Mouse (Mus musculus) heart, adult 2 months (tissue): ENCODE measurements at regions not wholly inside any gene's neighbourhood (a gene's known extent, or its start where the extent isn't known, plus 50 kb on each side); places are given as distances from the start of the nearest gene placed in this dataset.

Experiments used
- DNase-seq, 2 experiments: peaks; one replicate each; pipeline ENCODE4 v3.0.0; 2021
- H3K27ac ChIP-seq: fragments of 200-600 bp; 2 replicates; pipeline ENCODE4 v1.8.1; 2022
- H3K27me3 ChIP-seq: fragments of 200-500 bp; 2 replicates; pipeline ENCODE4 v1.6.1; 2012; ENCODE audit warnings: mild to moderate bottlenecking, low read length, inconsistent platforms, mixed read lengths; ENCODE audit not compliant: control insufficient read depth, insufficient read depth
- H3K36me3 ChIP-seq: fragments of 200-500 bp; 2 replicates; pipeline ENCODE4 v1.6.1; 2012; ENCODE audit warnings: low read length, inconsistent platforms; ENCODE audit not compliant: control insufficient read depth, insufficient read depth
- H3K4me1 ChIP-seq: fragments of 200-500 bp; 2 replicates; pipeline ENCODE4 v1.6.1; 2011; ENCODE audit warnings: low read length; ENCODE audit not compliant: control insufficient read depth, insufficient read depth
- H3K4me3 ChIP-seq: fragments of 200-600 bp; 2 replicates; pipeline ENCODE4 v1.8.1; 2022
- H3K79me2 ChIP-seq: fragments of 200-500 bp; replicated peaks from 2 replicates; pipeline ENCODE4 v1.6.1; 2012; ENCODE audit warnings: mild to moderate bottlenecking, inconsistent platforms, low read length, moderate library complexity, mixed read lengths; ENCODE audit not compliant: control insufficient read depth, insufficient read depth
- H3K9ac ChIP-seq: fragments of 200-500 bp; 2 replicates; pipeline ENCODE4 v1.6.1; 2012; ENCODE audit warnings: low read depth, mild to moderate bottlenecking, control low read depth, inconsistent platforms, low read length, mixed read lengths
- CTCF ChIP-seq: fragments of 200-600 bp; IDR thresholded peaks from 2 replicates; pipeline ENCODE4 v1.8.1; 2022; ENCODE audit warnings: antibody characterized with exemption, mild to moderate bottlenecking, moderate library complexity
- EP300 ChIP-seq: fragments of 200-500 bp; IDR thresholded peaks from 2 replicates; pipeline ENCODE4 v1.6.1; 2011; ENCODE audit warnings: low read depth, low read length, control low read depth; ENCODE audit not compliant: insufficient read depth
- POLR2A ChIP-seq: fragments of 200-500 bp; IDR thresholded peaks from 2 replicates; pipeline ENCODE4 v1.6.1; 2011; ENCODE audit warnings: mild to moderate bottlenecking, low read depth, low read length, control low read depth; ENCODE audit not compliant: insufficient read depth
- WGBS: fragments of 180-500 bp; shearing (Covaris S2); methylation state at CpG from one replicate; pipeline ENCODE4 v1.1.7; 2018; 5-methylcytosine and 5-hydroxymethylcytosine counted together
- intact Hi-C: fragments of 180-260 bp; cut with DNase I; formaldehyde crosslinking; loops from one replicate; pipeline ENCODE4 v1.15.1; 2025

DNA sequence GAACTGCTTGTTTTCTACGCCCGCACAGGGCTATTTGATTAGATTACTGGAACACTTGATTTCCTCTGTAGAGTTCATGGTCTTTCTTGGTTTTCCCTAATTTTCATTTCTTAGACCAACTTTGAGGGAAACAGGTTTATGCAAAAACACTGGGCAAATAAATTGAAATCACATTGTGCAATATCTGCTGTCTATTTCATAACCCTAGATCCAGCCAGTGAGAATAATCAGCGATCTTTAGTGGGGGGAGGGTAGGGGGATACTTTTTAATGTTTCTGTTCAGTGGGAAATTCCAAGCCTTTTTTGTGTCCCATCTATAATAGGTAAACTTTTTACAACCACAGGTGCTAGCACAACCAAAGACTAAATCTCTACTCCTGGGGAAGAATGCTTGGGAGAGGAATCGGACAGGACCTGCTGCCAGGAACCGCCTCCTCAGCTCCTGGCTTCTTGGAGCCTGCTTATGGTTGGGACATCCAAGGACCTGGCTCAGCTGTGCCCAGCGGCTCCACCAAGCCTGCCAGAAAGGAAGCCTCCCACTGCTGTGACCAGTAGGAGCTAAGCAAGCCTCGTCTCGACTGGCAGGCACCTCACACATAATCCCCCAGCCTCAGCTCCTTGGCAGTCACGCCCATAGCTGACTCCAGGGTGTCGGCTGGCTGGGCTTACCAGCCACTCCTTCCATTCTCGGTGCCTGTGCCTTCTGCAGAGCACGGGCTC lies 80.8 kb upstream of the Irs2 start:
- no peaks in the 10 kb centered on the region for H3K27me3 ChIP-seq
- TF ChIP-seq CTCF (no peak), EP300 (no peak), POLR2A (no peak)
- no peaks in the 10 kb centered on the region for H3K36me3 ChIP-seq
- H3K9ac ChIP-seq = 0 out of 2 replicates have a peak overlapping the region, but pooled peaks have one; percentile 38
- intact Hi-C loops = no loop called here
- 37% methylated on average over 12 of the region's 12 CpGs for WGBS
- no peaks in the 10 kb centered on the region for H3K79me2 ChIP-seq
- no peaks in the 10 kb centered on the region; the same call in none of the 2 replicates for H3K4me1 ChIP-seq
- peak; percentile 69 to 78 for DNase-seq
- peak overlapping the region; percentile 43 for H3K27ac ChIP-seq
- no peak overlapping the region for H3K4me3 ChIP-seq

DNA sequence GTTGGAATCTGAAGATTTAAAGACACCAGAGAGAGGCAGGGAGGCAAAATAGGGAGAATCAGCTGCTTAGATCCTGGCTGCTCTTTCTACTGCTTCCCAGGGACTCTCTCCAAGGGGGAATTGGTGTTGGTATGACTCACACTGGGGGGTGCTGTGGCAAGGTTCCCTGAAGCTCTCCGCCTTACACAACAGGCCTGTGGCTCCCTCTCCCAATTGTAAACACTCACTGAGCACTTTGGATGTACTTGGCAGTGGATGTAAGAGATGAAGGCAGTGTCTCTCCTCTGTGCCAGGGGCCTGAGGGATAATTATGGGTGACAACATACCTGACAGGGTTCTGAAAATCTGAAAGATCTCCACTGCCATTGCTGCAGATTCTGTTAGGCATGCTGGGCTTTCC lies 77.0 kb upstream of the Irs2 start:
- Histone ChIP-seq H3K36me3 (no peaks in the 10 kb centered on the region), H3K27ac (peak overlapping the region; percentile 34; the same call in 1 of the 2 replicates), H3K4me1 (no peaks in the 10 kb centered on the region; the same call in none of the 2 replicates), H3K27me3 (no peaks in the 10 kb centered on the region), H3K4me3 (no peak overlapping the region), H3K9ac (no peak overlapping the region), H3K79me2 (no peaks in the 10 kb centered on the region)
- 59% methylated on average over 1 of the region's 1 CpGs for WGBS
- TF ChIP-seq CTCF = no peak
- no peak for TF ChIP-seq POLR2A
- TF ChIP-seq EP300 = no peak
- intact Hi-C loops = no loop called here
- DNase-seq = peak; percentile 67 to 76

DNA sequence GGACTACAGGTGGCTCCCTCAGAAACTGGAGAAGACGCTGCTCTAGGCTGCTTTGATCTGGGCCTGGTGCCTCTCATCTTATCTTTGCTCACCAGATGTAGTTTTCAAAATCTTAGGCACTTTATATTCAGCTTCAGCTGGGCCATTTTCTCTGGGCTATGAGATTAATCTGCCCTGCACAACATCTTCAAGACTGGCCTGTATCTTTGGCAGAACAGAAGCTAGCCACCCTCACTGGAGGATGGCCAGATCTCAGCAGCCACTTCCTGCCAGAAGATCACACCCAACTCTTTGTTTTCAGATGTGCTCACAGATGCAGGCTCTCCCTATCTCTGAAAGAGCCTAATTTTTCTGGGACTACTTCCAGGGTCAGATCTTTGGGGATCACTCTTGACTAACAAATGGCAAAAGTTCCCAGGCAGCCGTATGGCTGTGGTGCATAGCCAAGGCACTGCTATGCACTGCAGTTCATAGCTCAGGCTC lies 75.8 kb upstream of the Irs2 start:
- no peak overlapping the region for H3K27ac ChIP-seq
- intact Hi-C loops = loop anchor here (5.0 kb wide), 1 partner anchor 72 kb away; no protein-coding TSS in a partner anchor
- H3K79me2 ChIP-seq = no peaks in the 10 kb centered on the region

DNA sequence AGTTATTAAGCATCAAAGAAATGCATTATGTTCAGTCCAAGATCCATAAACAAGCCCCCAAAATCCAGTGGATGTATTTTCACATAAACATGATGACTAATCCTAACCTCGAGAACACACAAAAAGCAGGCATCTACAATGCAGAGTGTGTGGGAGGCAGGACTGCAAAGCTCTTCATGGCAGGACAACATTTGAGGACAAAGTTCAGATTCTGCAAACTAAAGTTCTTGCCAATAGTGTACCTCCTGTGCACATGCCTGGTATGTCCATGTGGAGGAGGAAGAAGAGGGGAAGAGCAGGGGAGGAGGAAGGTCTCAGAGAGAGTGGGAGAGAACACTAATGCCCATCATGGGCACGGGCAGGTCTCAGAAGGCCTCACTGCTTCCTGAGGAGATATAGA lies 72.6 kb upstream of the Irs2 start:
- 66% methylated on average over 2 of the region's 2 CpGs for WGBS
- Histone ChIP-seq H3K36me3 (no peaks in the 10 kb centered on the region), H3K4me3 (no peak overlapping the region), H3K9ac (no peak overlapping the region), H3K27me3 (no peaks in the 10 kb centered on the region), H3K79me2 (no peaks in the 10 kb centered on the region), H3K27ac (no peak overlapping the region), H3K4me1 (no peaks in the 10 kb centered on the region; the same call in none of the 2 replicates)
- intact Hi-C loops = loop anchor here (5.0 kb wide), 1 partner anchor 69 kb away; no protein-coding TSS in a partner anchor
- DNase-seq = no peak
- TF ChIP-seq CTCF (no peak), EP300 (no peak), POLR2A (no peak)

More for the DNA sequence above, 75.8 kb upstream of the Irs2 start:
- H3K4me3 ChIP-seq = no peak overlapping the region
- H3K27me3 ChIP-seq = no peaks in the 10 kb centered on the region
- DNase-seq = peak; percentile 54 to 74
- no peaks in the 10 kb centered on the region for H3K36me3 ChIP-seq
- no peak overlapping the region for H3K9ac ChIP-seq
- no peaks in the 10 kb centered on the region; the same call in none of the 2 replicates for H3K4me1 ChIP-seq
- TF ChIP-seq POLR2A (no peak), EP300 (no peak), CTCF (no peak)
- 31% methylated on average over 2 of the region's 2 CpGs for WGBS

DNA sequence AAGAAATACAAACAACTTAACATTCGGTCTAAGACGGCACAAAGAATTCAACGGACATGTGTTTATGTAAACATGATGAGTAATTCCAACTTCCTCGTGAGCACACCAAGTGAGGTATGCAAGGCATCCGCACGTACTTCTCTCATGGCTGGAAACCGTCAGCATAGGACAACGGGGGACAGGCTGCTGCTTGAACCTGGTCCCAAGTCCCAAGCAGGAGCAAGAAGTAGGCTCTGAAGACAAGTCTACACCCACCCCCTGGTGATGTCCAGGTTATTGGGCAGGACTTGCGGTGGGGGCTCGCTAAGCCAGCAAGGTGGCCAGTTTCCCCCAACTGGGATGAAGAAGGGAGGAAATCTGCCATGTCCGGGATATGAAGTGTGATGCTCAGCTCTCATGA lies 71.5 kb upstream of the Irs2 start:
- H3K36me3 ChIP-seq = no peaks in the 10 kb centered on the region
- H3K4me1 ChIP-seq = no peaks in the 10 kb centered on the region; the same call in none of the 2 replicates
- H3K27me3 ChIP-seq = peaks cover 1% of the 10 kb centered on the region; the same call in 1 of the 2 replicates
- H3K4me3 ChIP-seq = no peak overlapping the region
- no peak for TF ChIP-seq CTCF
- TF ChIP-seq POLR2A = no peak
- TF ChIP-seq EP300 = no peak
- H3K9ac ChIP-seq = no peak overlapping the region
- DNase-seq = no peak
- H3K27ac ChIP-seq = no peak overlapping the region
- 51% methylated on average over 11 of the region's 11 CpGs for WGBS
- intact Hi-C loops = loop anchor here (5.0 kb wide), 1 partner anchor 68 kb away; no protein-coding TSS in a partner anchor
- H3K79me2 ChIP-seq = no peaks in the 10 kb centered on the region

DNA sequence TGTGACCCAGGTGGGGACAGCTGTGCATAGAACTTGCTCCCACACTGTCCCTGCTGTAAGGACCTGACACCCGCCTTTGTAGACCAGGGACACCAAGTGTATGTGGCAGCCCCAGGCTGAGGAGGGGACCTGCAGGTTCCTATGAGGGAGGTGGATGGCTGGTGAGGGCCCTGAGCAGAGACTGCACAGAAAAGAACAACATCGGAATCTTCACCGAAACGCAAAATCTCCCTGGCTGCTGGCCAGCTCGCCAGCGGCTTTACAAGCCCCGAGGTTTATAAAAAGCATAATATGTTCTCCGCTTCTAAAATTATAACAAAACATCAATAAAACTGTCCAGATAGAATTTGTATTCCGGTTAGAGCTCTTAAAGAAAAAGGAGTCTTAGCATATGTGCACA lies 68.9 kb upstream of the Irs2 start:
- intact Hi-C loops = no loop called here
- H3K27ac ChIP-seq = no peak overlapping the region
- no peak for TF ChIP-seq POLR2A
- TF ChIP-seq CTCF = no peak
- no peak for TF ChIP-seq EP300
- peaks cover 4% of the 10 kb centered on the region; the same call in 1 of the 2 replicates for H3K27me3 ChIP-seq
- no peaks in the 10 kb centered on the region for H3K36me3 ChIP-seq
- H3K4me1 ChIP-seq = no peaks in the 10 kb centered on the region; the same call in 1 of the 2 replicates
- peak; percentile 14 to 40 for DNase-seq
- peak overlapping the region; percentile 37 for H3K4me3 ChIP-seq
- no peak overlapping the region for H3K9ac ChIP-seq
- WGBS = 44% methylated on average over 9 of the region's 9 CpGs
- H3K79me2 ChIP-seq = no peaks in the 10 kb centered on the region
